Mouse (Mus musculus) layer of hippocampus, adult 11-12 months (tissue): Measurements from ENCODE around the gene Hmx2.

ENCODE experiments used
- DNase-seq: peaks from one replicate; pipeline ENCODE4 v3.0.0; 2022; ENCODE audit warnings: low spot score

Hmx2 gene

GRCm38 (mm10) chr7:131556541-131557271, 8.1 kb downstream of the Hmx2 start:
- DNase-seq: no peak

- no peak for DNase-seq
Observed at GRCm38 (mm10) chr7:131557751-131558150, 9.2 kb downstream of the Hmx2 start.

GRCm38 (mm10) chr7:131559986-131560696, 11.6 kb downstream of the Hmx2 start, which contains the start of gene Bub3:
Gene Bub3, plus strand, starts transcription at chr7:131560222.
- DNase-seq: peak; percentile 95

GRCm38 (mm10) chr7:131560697-131561042, 12.1 kb downstream of the Hmx2 start:
- no peak for DNase-seq

GRCm38 (mm10) chr7:131575246-131575645, 26.7 kb downstream of the Hmx2 start:
- DNase-seq: no peak

GRCm38 (mm10) chr7:131582178-131582577, 33.6 kb downstream of the Hmx2 start:
- DNase-seq: no peak

- DNase-seq: no peak
Observed at GRCm38 (mm10) chr7:131585551-131585950, 37.0 kb downstream of the Hmx2 start.

GRCm38 (mm10) chr7:131597779-131598482, 49.4 kb downstream of the Hmx2 start:
- peak; percentile 22 for DNase-seq

- peak; percentile 44 for DNase-seq
Observed at GRCm38 (mm10) chr7:131598483-131598824, 49.9 kb downstream of the Hmx2 start.

GRCm38 (mm10) chr7:131602106-131602505, 53.5 kb downstream of the Hmx2 start:
- DNase-seq: no peak

- DNase-seq: no peak
Observed at GRCm38 (mm10) chr7:131603186-131603585, 54.6 kb downstream of the Hmx2 start.

- DNase-seq: no peak
Observed at GRCm38 (mm10) chr7:131604946-131605345, 56.4 kb downstream of the Hmx2 start.

GRCm38 (mm10) chr7:131605481-131605880, 56.9 kb downstream of the Hmx2 start:
- DNase-seq: no peak
